Mouse (Mus musculus) ES-Bruce4 (cell line): ENCODE data around the gene Rasal2. TPM values are rescaled to one million over a fixed set of nuclear protein-coding genes. Genes with fewer than 3 reads are reported as not detected.

Experiments
- H3K27ac ChIP-seq: 2 replicates; pipeline ENCODE4 v1.5.1; 2012; ENCODE audit warnings: low read length, inconsistent platforms; ENCODE audit not compliant: insufficient read depth
- H3K27me3 ChIP-seq: 2 replicates; pipeline ENCODE4 v1.6.1; 2012; ENCODE audit warnings: mild to moderate bottlenecking, low read length, inconsistent platforms; ENCODE audit not compliant: control insufficient read depth, poor library complexity, insufficient read depth, severe bottlenecking
- H3K36me3 ChIP-seq: 2 replicates; pipeline ENCODE4 v1.6.1; 2012; ENCODE audit warnings: inconsistent platforms, mild to moderate bottlenecking, low read length, moderate library complexity; ENCODE audit not compliant: control insufficient read depth, poor library complexity, insufficient read depth, severe bottlenecking
- H3K4me1 ChIP-seq: one replicate; pipeline ENCODE4 v1.8.1; 2011; ENCODE audit warnings: low read length; ENCODE audit not compliant: control insufficient read depth, insufficient read depth
- H3K4me3 ChIP-seq: 2 replicates; pipeline ENCODE4 v1.5.1; 2011; ENCODE audit warnings: low read depth, mild to moderate bottlenecking, low read length
- H3K9ac ChIP-seq: 2 replicates; pipeline ENCODE4 v1.6.1; 2012; ENCODE audit warnings: low read depth, mild to moderate bottlenecking, inconsistent platforms; ENCODE audit not compliant: poor library complexity, severe bottlenecking
- H3K9me3 ChIP-seq: replicated peaks from 2 replicates; pipeline ENCODE4 v1.6.1; 2012; ENCODE audit warnings: mild to moderate bottlenecking, low read length, inconsistent platforms; ENCODE audit not compliant: control insufficient read depth, poor library complexity, insufficient read depth, severe bottlenecking
- CTCF ChIP-seq: IDR thresholded peaks from one replicate; pipeline ENCODE4 v1.8.1; 2011; ENCODE audit warnings: low read depth, low read length
- EP300 ChIP-seq: IDR thresholded peaks from 2 replicates; pipeline ENCODE4 v1.6.1; 2011; ENCODE audit warnings: low read depth, low read length; ENCODE audit not compliant: insufficient read depth
- POLR2A ChIP-seq: IDR thresholded peaks from one replicate; pipeline ENCODE4 v1.8.1; 2011; ENCODE audit warnings: low read length; ENCODE audit not compliant: insufficient read depth
- polyA plus RNA-seq: library from polyadenylated mRNA; stranded (reverse); fragments of >200 nt; gene quantifications from 2 replicates; pipeline ENCODE4 v1.2.4, GENCODE M21; 2011; ENCODE audit warnings: low read depth; ENCODE audit not compliant: missing spikeins, insufficient read depth, insufficient read length

The Rasal2 gene
- 11.6 and 11.7 TPM in 2 replicates for polyA plus RNA-seq

- peaks cover 2% of the 10 kb centered on the region for H3K36me3 ChIP-seq
- TF ChIP-seq POLR2A (peak; percentile 8), CTCF (no peak), EP300 (0 out of 2 replicates have a peak, but pooled peaks have one; percentile 13)
- no peaks in the 10 kb centered on the region for H3K27me3 ChIP-seq
- peaks cover 8% of the 10 kb centered on the region for H3K4me1 ChIP-seq
- H3K9me3 ChIP-seq = no peaks in the 10 kb centered on the region
- peak within 1 kb of the TSS; percentile 90 for H3K9ac ChIP-seq
- H3K4me3 ChIP-seq = peak within 1 kb of the TSS; percentile 94
- peak within 1 kb of the TSS; percentile 16; the same call in 1 of the 2 replicates for H3K27ac ChIP-seq
Measured at GRCm38 (mm10) chr1:157412454-157413369, at the start of gene Rasal2. TSS of gene Rasal2 (minus strand) at chr1:157412595.

GRCm38 (mm10) chr1:157461276-157461675 lies 48.9 kb upstream of the Rasal2 start:
- no peak for TF ChIP-seq POLR2A
- TF ChIP-seq EP300 = no peak
- no peak for TF ChIP-seq CTCF
- no peaks in the 10 kb centered on the region for H3K36me3 ChIP-seq
- H3K9me3 ChIP-seq = no peaks in the 10 kb centered on the region
- H3K4me3 ChIP-seq = no peak overlapping the region
- H3K27ac ChIP-seq = no peak overlapping the region
- no peak overlapping the region for H3K9ac ChIP-seq
- no peaks in the 10 kb centered on the region for H3K4me1 ChIP-seq
- no peaks in the 10 kb centered on the region for H3K27me3 ChIP-seq

- no peak overlapping the region for H3K27ac ChIP-seq
- TF ChIP-seq EP300 = no peak
- no peaks in the 10 kb centered on the region for H3K4me1 ChIP-seq
- no peaks in the 10 kb centered on the region for H3K36me3 ChIP-seq
- H3K9me3 ChIP-seq = no peaks in the 10 kb centered on the region
- no peak overlapping the region for H3K4me3 ChIP-seq
- H3K27me3 ChIP-seq = no peaks in the 10 kb centered on the region
- H3K9ac ChIP-seq = no peak overlapping the region
Measured at GRCm38 (mm10) chr1:157459904-157460303, 47.5 kb upstream of the Rasal2 start.

- H3K9me3 ChIP-seq = no peaks in the 10 kb centered on the region
- H3K27ac ChIP-seq = no peak within 1 kb of the TSS
- peak within 1 kb of the TSS; percentile 57 for H3K4me3 ChIP-seq
- no peaks in the 10 kb centered on the region for H3K4me1 ChIP-seq
- TF ChIP-seq POLR2A = no peak
- peak; percentile 90 for TF ChIP-seq CTCF
- TF ChIP-seq EP300 = 0 out of 2 replicates have a peak, but pooled peaks have one; percentile 28
- H3K27me3 ChIP-seq = no peaks in the 10 kb centered on the region
- H3K9ac ChIP-seq = peak within 1 kb of the TSS; percentile 25
- H3K36me3 ChIP-seq = no peaks in the 10 kb centered on the region
Measured at GRCm38 (mm10) chr1:157458421-157459208, 46.2 kb upstream of the Rasal2 start, which contains the start of gene Cryzl2. TSS of gene Cryzl2 (plus strand) at chr1:157458577.

- Histone ChIP-seq H3K36me3 (no peaks in the 10 kb centered on the region), H3K9me3 (no peaks in the 10 kb centered on the region), H3K4me1 (no peaks in the 10 kb centered on the region), H3K27me3 (no peaks in the 10 kb centered on the region), H3K4me3 (no peak overlapping the region), H3K9ac (no peak overlapping the region), H3K27ac (no peak overlapping the region)
- TF ChIP-seq CTCF (no peak), EP300 (no peak), POLR2A (no peak)
Measured at GRCm38 (mm10) chr1:157457789-157458188, 45.4 kb upstream of the Rasal2 start.
